Mouse (Mus musculus) layer of hippocampus, adult 2 months (tissue): ENCODE data around the gene Scrg1. TPM values are rescaled to one million over a fixed set of nuclear protein-coding genes. Genes with fewer than 3 reads are reported as not detected.
"Not testable (repeated sequence)": the region's sequence is repeated elsewhere in the genome, so short reads cannot be mapped to it uniquely, and the experiment has no call there.

ENCODE experiments used
- DNase-seq, 2 experiments: peaks; one replicate each; pipeline ENCODE4 v3.0.0; 2022; ENCODE audit warnings: low spot score in 2 of 2
- H3K27ac ChIP-seq: fragments of 200-600 bp; 2 replicates; pipeline ENCODE4 v1.8.1; 2022
- H3K4me3 ChIP-seq: fragments of 200-600 bp; 2 replicates; pipeline ENCODE4 v1.8.1; 2022; ENCODE audit warnings: mild to moderate bottlenecking
- CTCF ChIP-seq: fragments of 200-600 bp; conservative IDR thresholded peaks from 2 replicates; pipeline ENCODE4 v1.8.1; 2022; ENCODE audit warnings: antibody characterized with exemption, mild to moderate bottlenecking, moderate library complexity
- long read RNA-seq, 2 experiments: library from polyadenylated mRNA; stranded (forward); transcript quantifications; one replicate each; pipeline ENCODE4 v2.0.0; 2021; ENCODE audit warnings: borderline mapping rate in 2 of 2
- total RNA-seq, 2 experiments: library from RNA; stranded (reverse); gene quantifications; 2 replicates each; pipeline ENCODE4 v1.2.3; 2021

Scrg1 gene
- total RNA-seq = 10 to 100 TPM; 59.4 to 60.9 TPM
- long read RNA-seq, experiment 1, transcript Scrg1-201 (3 exons, 700 nt) = major isoform, 15 of 16 reads
- long read RNA-seq, experiment 1, partial matches to known transcripts = 0 of 16 reads
- long read RNA-seq, experiment 1, other reads (novel, unspliced or antisense) = 1 of 16 reads
- long read RNA-seq, experiment 2, transcript Scrg1-201 (3 exons, 700 nt) = major isoform, 22 of 22 reads
- long read RNA-seq, experiment 2, partial matches to known transcripts = 0 of 22 reads
- long read RNA-seq, experiment 2, other reads (novel, unspliced or antisense) = 0 of 22 reads

GRCm38 (mm10) chr8:57455765-57456164 lies at the start of gene Scrg1:
Scrg1 (plus strand) TSS chr8:57455923.
- H3K27ac ChIP-seq = peak within 1 kb of the TSS; percentile 86
- H3K4me3 ChIP-seq = peak within 1 kb of the TSS; percentile 48
- DNase-seq = no peak
- TF ChIP-seq CTCF = no peak

GRCm38 (mm10) chr8:57406366-57406765 lies 49.4 kb upstream of the Scrg1 start:
- no peak for DNase-seq
- no peak overlapping the region for H3K4me3 ChIP-seq
- no peak for TF ChIP-seq CTCF
- no peak overlapping the region for H3K27ac ChIP-seq

GRCm38 (mm10) chr8:57409333-57409732 lies 46.4 kb upstream of the Scrg1 start:
- no peak for TF ChIP-seq CTCF
- Histone ChIP-seq H3K4me3 (no peak overlapping the region), H3K27ac (no peak overlapping the region)
- DNase-seq = no peak

- TF ChIP-seq CTCF = no peak
- DNase-seq = no peak
- Histone ChIP-seq H3K27ac (peak overlapping the region; percentile 33; the same call in 1 of the 2 replicates), H3K4me3 (peak overlapping the region; percentile 37)
These were observed 45.8 kb upstream of the Scrg1 start for GRCm38 (mm10) chr8:57409779-57410472.

- TF ChIP-seq CTCF = no peak
- peak overlapping the region; percentile 33; the same call in 1 of the 2 replicates for H3K27ac ChIP-seq
- peak in 1 of 2 experiments; percentile 10 for DNase-seq
- H3K4me3 ChIP-seq = peak overlapping the region; percentile 37
These were observed 45.3 kb upstream of the Scrg1 start for GRCm38 (mm10) chr8:57410473-57410863.

GRCm38 (mm10) chr8:57411366-57411765 lies 44.4 kb upstream of the Scrg1 start:
- no peak for DNase-seq
- Histone ChIP-seq H3K27ac (no peak overlapping the region), H3K4me3 (no peak overlapping the region)
- TF ChIP-seq CTCF = no peak

GRCm38 (mm10) chr8:57416827-57417226 lies 38.9 kb upstream of the Scrg1 start:
- Histone ChIP-seq H3K4me3 (no peak overlapping the region), H3K27ac (no peak overlapping the region)
- no peak for DNase-seq
- no peak for TF ChIP-seq CTCF

GRCm38 (mm10) chr8:57426074-57426473 lies 29.6 kb upstream of the Scrg1 start:
- H3K4me3 ChIP-seq = no peak overlapping the region
- TF ChIP-seq CTCF = peak; percentile 77
- peak in 1 of 2 experiments; percentile 27 for DNase-seq
- H3K27ac ChIP-seq = no peak overlapping the region

GRCm38 (mm10) chr8:57427581-57428366 lies 27.9 kb upstream of the Scrg1 start:
- no peak for DNase-seq
- H3K27ac ChIP-seq = no peak overlapping the region
- no peak for TF ChIP-seq CTCF
- H3K4me3 ChIP-seq = no peak overlapping the region

GRCm38 (mm10) chr8:57428566-57428965 lies 27.2 kb upstream of the Scrg1 start:
- no peak overlapping the region for H3K4me3 ChIP-seq
- no peak for DNase-seq
- TF ChIP-seq CTCF = no peak
- no peak overlapping the region for H3K27ac ChIP-seq

GRCm38 (mm10) chr8:57429166-57429887 lies 26.4 kb upstream of the Scrg1 start:
- no peak overlapping the region for H3K27ac ChIP-seq
- peak; percentile 66 to 80 for DNase-seq
- no peak overlapping the region for H3K4me3 ChIP-seq
- peak; percentile 90 for TF ChIP-seq CTCF

GRCm38 (mm10) chr8:57429888-57430274 lies 25.8 kb upstream of the Scrg1 start:
- DNase-seq, H3K4me3 ChIP-seq, H3K27ac ChIP-seq: not testable (repeated sequence)
